Mouse (Mus musculus) bone marrow macrophage, adult 2 months (primary cell): ENCODE results near the gene Slc4a3.

Source experiments
- CTCF ChIP-seq: IDR thresholded peaks from 2 replicates; pipeline ENCODE4 v1.5.1; 2012; ENCODE audit warnings: low read depth, mild to moderate bottlenecking, low read length, moderate library complexity
- POLR2A ChIP-seq: IDR thresholded peaks from 2 replicates; pipeline ENCODE4 v1.6.1; 2012; ENCODE audit warnings: mild to moderate bottlenecking, low read depth, low read length, borderline replicate concordance

- no peak for TF ChIP-seq POLR2A
- no peak for TF ChIP-seq CTCF
These were observed 51.6 kb downstream of the Slc4a3 start for GRCm38 (mm10) chr1:75597622-75598021.
